Mouse (Mus musculus): ENCODE results near the gene Spop. TPM values are rescaled to one million over a fixed set of nuclear protein-coding genes. Genes with fewer than 3 reads are reported as not detected.

Gene Spop
- polyA plus RNA-seq, 1 experiment from 2014 or later: 204 TPM

Other genes with a start within 250 kb of the Spop start
- 0.18 and 0.22 TPM in 2 replicates for gene Tac4, start 152.6 kb upstream of the Spop start, polyA plus RNA-seq (2016; fragmentation: Nextera tagmentation; extraction: Ambion mirVana)
- 71.8 and 73.6 TPM in 2 replicates for gene Kat7, start 103.8 kb upstream of the Spop start, polyA plus RNA-seq (2016; fragmentation: Nextera tagmentation; extraction: Ambion mirVana)
- gene Fam117a, start 77.1 kb upstream of the Spop start, polyA plus RNA-seq (2016; fragmentation: Nextera tagmentation; extraction: Ambion mirVana): 11.7 and 11.9 TPM in 2 replicates
- 124 and 128 TPM in 2 replicates for gene Slc35b1, start 29.4 kb upstream of the Spop start, polyA plus RNA-seq (2016; fragmentation: Nextera tagmentation; extraction: Ambion mirVana)
- gene Nxph3, start 100.5 kb downstream of the Spop start, polyA plus RNA-seq (2016; fragmentation: Nextera tagmentation; extraction: Ambion mirVana): 0.75 and 0.81 TPM in 2 replicates
- 38.6 and 41.3 TPM in 2 replicates for gene Ngfr, start 173.7 kb downstream of the Spop start, polyA plus RNA-seq (2016; fragmentation: Nextera tagmentation; extraction: Ambion mirVana)

Measured in hindbrain, embryonic 12.5 days (tissue).